Mouse (Mus musculus): ENCODE measurements around the gene Gcdh. TPM values are rescaled to one million over a fixed set of nuclear protein-coding genes. Genes with fewer than 3 reads are reported as not detected.
A peak's percentile ranks its signal among the peaks of the same experiment; 100 is the strongest.

Gene Gcdh
- total and polyA plus RNA-seq, 2 experiments, result 560 to 2,081 TPM

GRCm38 (mm10) chr8:84925557-84925956 lies 31.8 kb upstream of the Gcdh start:
- DNase-seq (ENCODE audit: extremely low read depth, low read depth, low spot score), result no peak
- H3K27ac ChIP-seq (replicated peaks; ENCODE audit: insufficient read depth, low read depth, low read length), result no peak overlapping the region
- no peak overlapping the region for H3K9ac ChIP-seq (ENCODE audit: low read depth, low read length)
- no peaks in the 10 kb centered on the region for H3K36me3 ChIP-seq (ENCODE audit: control insufficient read depth, insufficient read depth, low read length)
- 66% methylated on average over 7 of the region's 7 CpGs for WGBS
- no peaks in the 10 kb centered on the region for H3K79me2 ChIP-seq (ENCODE audit: control insufficient read depth, insufficient read depth, low read length)
- no peaks in the 10 kb centered on the region for H3K4me1 ChIP-seq (ENCODE audit: control insufficient read depth, insufficient read depth, low read length)
- peaks cover 4% of the 10 kb centered on the region for H3K27me3 ChIP-seq (ENCODE audit: control insufficient read depth, insufficient read depth, low read length)
- TF ChIP-seq CTCF (IDR thresholded peaks at IDR 0.05; ENCODE audit: low read depth, low read length) (no peak), POLR2A (IDR thresholded peaks at IDR 0.05; ENCODE audit: extremely low read depth, insufficient read depth, low read length) (no peak)
- no peak overlapping the region for H3K4me3 ChIP-seq (ENCODE audit: insufficient read depth, low read depth, low read length)

GRCm38 (mm10) chr8:84921596-84921995 lies 27.9 kb upstream of the Gcdh start:
- Histone ChIP-seq H3K9ac (ENCODE audit: low read depth, low read length) (no peak overlapping the region), H3K4me1 (ENCODE audit: control insufficient read depth, insufficient read depth, low read length) (no peaks in the 10 kb centered on the region), H3K36me3 (ENCODE audit: control insufficient read depth, insufficient read depth, low read length) (no peaks in the 10 kb centered on the region), H3K27ac (replicated peaks; ENCODE audit: insufficient read depth, low read depth, low read length) (no peak overlapping the region), H3K79me2 (ENCODE audit: control insufficient read depth, insufficient read depth, low read length) (no peaks in the 10 kb centered on the region), H3K4me3 (ENCODE audit: insufficient read depth, low read depth, low read length) (no peak overlapping the region), H3K27me3 (ENCODE audit: control insufficient read depth, insufficient read depth, low read length) (no peaks in the 10 kb centered on the region)
- peak; percentile 34 for DNase-seq (ENCODE audit: extremely low read depth, low read depth, low spot score)
- TF ChIP-seq CTCF (IDR thresholded peaks at IDR 0.05; ENCODE audit: low read depth, low read length), result no peak
- no peak for TF ChIP-seq POLR2A (IDR thresholded peaks at IDR 0.05; ENCODE audit: extremely low read depth, insufficient read depth, low read length)
- WGBS, result 74% methylated on average over 2 of the region's 2 CpGs

GRCm38 (mm10) chr8:84918646-84919045 lies 24.9 kb upstream of the Gcdh start:
- no peaks in the 10 kb centered on the region for H3K36me3 ChIP-seq (ENCODE audit: control insufficient read depth, insufficient read depth, low read length)
- H3K27ac ChIP-seq (replicated peaks; ENCODE audit: insufficient read depth, low read depth, low read length), result no peak overlapping the region
- H3K4me1 ChIP-seq (ENCODE audit: control insufficient read depth, insufficient read depth, low read length), result peaks cover 3% of the 10 kb centered on the region; the same call in 1 of the 2 replicates
- no peaks in the 10 kb centered on the region for H3K27me3 ChIP-seq (ENCODE audit: control insufficient read depth, insufficient read depth, low read length)
- no peak overlapping the region for H3K9ac ChIP-seq (ENCODE audit: low read depth, low read length)
- WGBS, result 94% methylated on average over 15 of the region's 15 CpGs
- TF ChIP-seq POLR2A (IDR thresholded peaks at IDR 0.05; ENCODE audit: extremely low read depth, insufficient read depth, low read length) (no peak), CTCF (IDR thresholded peaks at IDR 0.05; ENCODE audit: low read depth, low read length) (no peak)
- H3K79me2 ChIP-seq (ENCODE audit: control insufficient read depth, insufficient read depth, low read length), result no peaks in the 10 kb centered on the region
- H3K4me3 ChIP-seq (ENCODE audit: insufficient read depth, low read depth, low read length), result no peak overlapping the region
- no peak for DNase-seq (ENCODE audit: extremely low read depth, low read depth, low spot score)

GRCm38 (mm10) chr8:84917781-84918180 lies 24.1 kb upstream of the Gcdh start:
- peaks cover 5% of the 10 kb centered on the region; the same call in 1 of the 2 replicates for H3K4me1 ChIP-seq (ENCODE audit: control insufficient read depth, insufficient read depth, low read length)

DNA sequence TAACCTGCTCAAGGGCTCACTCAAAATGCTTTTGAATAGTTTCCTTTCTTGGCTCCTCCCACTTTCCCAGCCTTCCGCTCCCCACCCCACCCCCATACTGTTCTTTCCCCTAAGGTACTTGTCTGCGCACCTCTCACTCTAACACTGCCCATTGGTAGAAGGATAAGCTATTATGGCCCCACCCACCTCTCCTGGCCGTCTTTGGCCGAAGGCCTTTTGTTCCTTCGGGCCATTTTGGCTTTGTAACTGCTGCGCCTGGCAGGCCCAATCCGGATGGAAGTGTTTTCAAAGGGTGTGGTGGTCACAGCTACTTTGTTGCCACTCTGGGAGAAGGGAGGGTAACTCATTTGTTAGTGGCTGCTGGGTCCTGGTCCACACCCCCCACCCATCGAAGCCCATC lies 21.5 kb upstream of the Gcdh start:
- Histone ChIP-seq H3K79me2 (ENCODE audit: control insufficient read depth, insufficient read depth, low read length) (no peaks in the 10 kb centered on the region), H3K27ac (replicated peaks; ENCODE audit: insufficient read depth, low read depth, low read length) (no peak overlapping the region), H3K4me1 (ENCODE audit: control insufficient read depth, insufficient read depth, low read length) (peaks cover 8% of the 10 kb centered on the region; the same call in 1 of the 2 replicates), H3K9ac (ENCODE audit: low read depth, low read length) (no peak overlapping the region), H3K27me3 (ENCODE audit: control insufficient read depth, insufficient read depth, low read length) (no peaks in the 10 kb centered on the region), H3K4me3 (ENCODE audit: insufficient read depth, low read depth, low read length) (no peak overlapping the region), H3K36me3 (ENCODE audit: control insufficient read depth, insufficient read depth, low read length) (no peaks in the 10 kb centered on the region)
- WGBS, result 92% methylated on average over 8 of the region's 8 CpGs
- DNase-seq (ENCODE audit: extremely low read depth, low read depth, low spot score), result no peak
- TF ChIP-seq CTCF (IDR thresholded peaks at IDR 0.05; ENCODE audit: low read depth, low read length), result no peak
- no peak for TF ChIP-seq POLR2A (IDR thresholded peaks at IDR 0.05; ENCODE audit: extremely low read depth, insufficient read depth, low read length)

More at GRCm38 (mm10) chr8:84917781-84918180, 24.1 kb upstream of the Gcdh start:
- DNase-seq (ENCODE audit: extremely low read depth, low read depth, low spot score), result no peak
- H3K27me3 ChIP-seq (ENCODE audit: control insufficient read depth, insufficient read depth, low read length), result no peaks in the 10 kb centered on the region
- no peaks in the 10 kb centered on the region for H3K36me3 ChIP-seq (ENCODE audit: control insufficient read depth, insufficient read depth, low read length)
- no peak overlapping the region for H3K4me3 ChIP-seq (ENCODE audit: insufficient read depth, low read depth, low read length)
- WGBS, result 74% methylated on average over 20 of the region's 20 CpGs
- no peaks in the 10 kb centered on the region for H3K79me2 ChIP-seq (ENCODE audit: control insufficient read depth, insufficient read depth, low read length)
- no peak for TF ChIP-seq POLR2A (IDR thresholded peaks at IDR 0.05; ENCODE audit: extremely low read depth, insufficient read depth, low read length)
- no peak for TF ChIP-seq CTCF (IDR thresholded peaks at IDR 0.05; ENCODE audit: low read depth, low read length)
- H3K27ac ChIP-seq (replicated peaks; ENCODE audit: insufficient read depth, low read depth, low read length), result no peak overlapping the region
- H3K9ac ChIP-seq (ENCODE audit: low read depth, low read length), result no peak overlapping the region

DNA sequence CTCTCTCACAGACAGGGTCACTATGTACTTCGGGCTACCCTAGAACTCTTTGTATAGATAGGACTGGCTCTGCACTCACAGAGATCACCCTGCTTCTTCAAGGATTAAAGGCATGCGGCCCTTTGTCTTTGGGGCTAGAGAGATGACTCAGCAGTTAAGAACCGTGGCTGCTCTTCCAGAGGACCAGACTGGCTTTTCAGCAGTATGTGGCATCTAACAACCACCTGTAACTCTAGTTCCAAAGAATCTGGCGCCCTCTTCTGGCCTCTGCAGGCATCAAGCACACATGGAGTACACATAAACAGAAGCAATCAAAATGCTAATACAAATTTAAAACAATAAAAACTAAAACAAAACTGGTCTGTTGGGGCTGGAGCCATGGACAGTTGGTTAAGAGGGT lies 20.2 kb upstream of the Gcdh start:
- H3K36me3 ChIP-seq (ENCODE audit: control insufficient read depth, insufficient read depth, low read length), result no peaks in the 10 kb centered on the region
- DNase-seq (ENCODE audit: extremely low read depth, low read depth, low spot score), result peak; percentile 65
- TF ChIP-seq CTCF (IDR thresholded peaks at IDR 0.05; ENCODE audit: low read depth, low read length) (peak; percentile 52), POLR2A (IDR thresholded peaks at IDR 0.05; ENCODE audit: extremely low read depth, insufficient read depth, low read length) (no peak)
- peaks cover 4% of the 10 kb centered on the region; the same call in 1 of the 2 replicates for H3K79me2 ChIP-seq (ENCODE audit: control insufficient read depth, insufficient read depth, low read length)
- peaks cover 11% of the 10 kb centered on the region; the same call in 1 of the 2 replicates for H3K4me1 ChIP-seq (ENCODE audit: control insufficient read depth, insufficient read depth, low read length)
- H3K27me3 ChIP-seq (ENCODE audit: control insufficient read depth, insufficient read depth, low read length), result no peaks in the 10 kb centered on the region
- H3K4me3 ChIP-seq (ENCODE audit: insufficient read depth, low read depth, low read length), result peak overlapping the region; percentile 12; the same call in 1 of the 2 replicates
- no peak overlapping the region for H3K27ac ChIP-seq (replicated peaks; ENCODE audit: insufficient read depth, low read depth, low read length)
- H3K9ac ChIP-seq (ENCODE audit: low read depth, low read length), result no peak overlapping the region
- WGBS, result 28% methylated on average over 4 of the region's 4 CpGs

All from liver, adult 2 months (tissue).